Mouse (Mus musculus): ENCODE results near the gene Izumo4.

Gene Izumo4

GRCm38 (mm10) chr10:80727369-80728127 is 25.6 kb downstream of the Izumo4 start:
- no peak for DNase-seq (ENCODE audit: low spot score in 2 of 2)

- no peak for DNase-seq (ENCODE audit: low spot score in 2 of 2)
Measured at GRCm38 (mm10) chr10:80732611-80733101, 30.7 kb downstream of the Izumo4 start.

GRCm38 (mm10) chr10:80736731-80737130 is 34.7 kb downstream of the Izumo4 start:
- DNase-seq (ENCODE audit: low spot score in 2 of 2), result no peak

- no peak for DNase-seq (ENCODE audit: low spot score in 2 of 2)
Measured at GRCm38 (mm10) chr10:80738657-80739056, 36.7 kb downstream of the Izumo4 start.

- no peak for DNase-seq (ENCODE audit: low spot score in 2 of 2)
Measured at GRCm38 (mm10) chr10:80741146-80741545, 39.2 kb downstream of the Izumo4 start.

- no peak for DNase-seq (ENCODE audit: low spot score in 2 of 2)
Measured at GRCm38 (mm10) chr10:80741634-80742179, 39.7 kb downstream of the Izumo4 start.

- peak; percentile 97 to 98 for DNase-seq (ENCODE audit: low spot score in 2 of 2)
Measured at GRCm38 (mm10) chr10:80742180-80742978, 40.4 kb downstream of the Izumo4 start, which contains the start of gene Ap3d1. Ap3d1 (minus strand) TSS chr10:80742264.

- no peak for DNase-seq (ENCODE audit: low spot score in 2 of 2)
Measured at GRCm38 (mm10) chr10:80744262-80744661, 42.3 kb downstream of the Izumo4 start.

- peak; percentile 65 to 76 for DNase-seq (ENCODE audit: low spot score in 2 of 2)
Measured at GRCm38 (mm10) chr10:80747410-80747809, 45.4 kb downstream of the Izumo4 start.

- DNase-seq (ENCODE audit: low spot score in 2 of 2), result no peak
Measured at GRCm38 (mm10) chr10:80748609-80749008, 46.6 kb downstream of the Izumo4 start.

- DNase-seq (ENCODE audit: low spot score in 2 of 2), result peak; percentile 63 to 65
Measured at GRCm38 (mm10) chr10:80751188-80751832, 49.3 kb downstream of the Izumo4 start.

GRCm38 (mm10) chr10:80752079-80752625 is 50.2 kb downstream of the Izumo4 start:
- DNase-seq (ENCODE audit: low spot score in 2 of 2), result peak in 1 of 2 experiments; percentile 73

GRCm38 (mm10) chr10:80754594-80755290 is 52.8 kb downstream of the Izumo4 start, which contains the start of gene Dot1l:
Dot1l (plus strand) TSS chr10:80755206.
- DNase-seq (ENCODE audit: low spot score in 2 of 2), result peak; percentile 93 to 97
